Mouse (Mus musculus): ENCODE results near the gene Gna15. TPM values are rescaled to one million over a fixed set of nuclear protein-coding genes. Genes with fewer than 3 reads are reported as not detected.

Gna15 gene
- polyA plus RNA-seq, 1 experiment from 2014 or later: 1.7 TPM

DNA sequence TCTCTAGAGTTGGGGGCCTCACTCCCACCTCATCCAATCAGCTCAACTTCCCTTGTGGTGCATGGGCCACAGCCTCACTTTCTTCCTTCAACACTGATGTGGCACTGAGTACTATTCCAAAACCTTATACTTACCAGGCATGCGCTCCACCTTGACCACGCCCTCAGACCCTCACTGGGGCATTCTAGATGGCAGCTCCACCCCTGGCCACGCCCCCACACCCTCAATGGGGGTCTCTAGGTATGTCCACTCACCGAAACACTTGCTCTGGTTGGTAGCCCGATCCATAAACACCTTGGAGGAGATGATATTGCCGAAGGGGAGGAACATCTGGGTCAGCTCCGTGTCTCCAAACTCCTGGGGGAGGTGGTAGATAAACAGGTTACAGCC is 61.6 kb downstream of the Gna15 start:
- TF ChIP-seq CTCF (IDR thresholded peaks at IDR 0.05; ENCODE audit: low read depth): no peak
- WGBS: 37% methylated on average over 7 of the region's 7 CpGs
- Histone ChIP-seq H3K4me3 (ENCODE audit: low read depth, low read length) (no peak overlapping the region), H3K27me3 (ENCODE audit: insufficient read depth, low read length) (peaks cover 87% of the 10 kb centered on the region), H3K27ac (ENCODE audit: low read depth) (no peak overlapping the region), H3K36me3 (ENCODE audit: insufficient read depth) (no peaks in the 10 kb centered on the region), H3K4me1 (ENCODE audit: insufficient read depth) (peaks cover 3% of the 10 kb centered on the region; the same call in 1 of the 2 replicates), H3K9ac (no peak overlapping the region), H3K4me2 (no peak overlapping the region), H3K9me3 (ENCODE audit: low read depth, low read length) (no peaks in the 10 kb centered on the region)
- ATAC-seq (ENCODE audit: insufficient read depth) (no peak), DNase-seq (no peak)

DNA sequence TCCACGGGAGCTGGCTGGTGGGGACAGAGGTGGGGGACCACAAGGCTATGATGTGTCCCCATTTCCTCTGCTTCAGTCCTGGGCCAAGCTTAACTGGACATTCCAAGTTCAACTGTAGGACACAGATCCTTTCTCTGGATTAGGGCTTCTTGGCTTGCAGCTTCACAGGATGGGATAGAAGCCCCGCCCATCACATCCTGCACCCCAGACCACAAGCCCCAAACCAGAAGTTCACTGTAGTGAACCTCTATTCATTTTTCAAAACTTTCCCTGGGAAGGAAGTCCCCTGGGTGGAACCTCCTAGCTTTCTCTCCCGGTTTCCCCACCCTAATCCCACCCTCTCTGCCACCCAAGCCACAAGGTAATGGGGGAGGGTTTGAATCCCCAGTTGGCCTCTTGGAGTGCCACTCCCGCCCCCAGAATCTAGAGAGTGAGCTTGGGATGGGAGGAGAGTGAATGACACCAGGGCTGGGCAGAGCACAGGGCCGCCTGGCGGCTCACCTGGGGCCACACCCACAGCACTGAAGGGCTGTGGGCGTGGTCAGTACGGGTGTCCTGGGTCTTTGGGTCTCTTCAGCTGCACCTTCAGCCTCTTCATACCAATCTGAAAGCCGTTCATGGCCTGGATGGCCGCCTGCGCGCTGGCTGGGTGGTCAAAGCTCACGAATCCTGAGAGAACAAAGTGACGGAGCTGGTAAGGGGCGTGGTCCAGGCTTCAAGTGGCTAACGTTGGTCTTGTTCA is 62.2 kb downstream of the Gna15 start:
- DNase-seq (no peak), ATAC-seq (ENCODE audit: insufficient read depth) (no peak)
- Histone ChIP-seq H3K4me1 (ENCODE audit: insufficient read depth) (peaks cover 3% of the 10 kb centered on the region; the same call in 1 of the 2 replicates), H3K4me3 (ENCODE audit: low read depth, low read length) (no peak overlapping the region), H3K36me3 (ENCODE audit: insufficient read depth) (no peaks in the 10 kb centered on the region), H3K9me3 (ENCODE audit: low read depth, low read length) (no peaks in the 10 kb centered on the region), H3K27ac (ENCODE audit: low read depth) (no peak overlapping the region), H3K4me2 (no peak overlapping the region), H3K27me3 (ENCODE audit: insufficient read depth, low read length) (peaks cover 90% of the 10 kb centered on the region), H3K9ac (no peak overlapping the region)
- 3% methylated on average over 16 of the region's 16 CpGs for WGBS
- TF ChIP-seq CTCF (IDR thresholded peaks at IDR 0.05; ENCODE audit: low read depth): no peak

DNA sequence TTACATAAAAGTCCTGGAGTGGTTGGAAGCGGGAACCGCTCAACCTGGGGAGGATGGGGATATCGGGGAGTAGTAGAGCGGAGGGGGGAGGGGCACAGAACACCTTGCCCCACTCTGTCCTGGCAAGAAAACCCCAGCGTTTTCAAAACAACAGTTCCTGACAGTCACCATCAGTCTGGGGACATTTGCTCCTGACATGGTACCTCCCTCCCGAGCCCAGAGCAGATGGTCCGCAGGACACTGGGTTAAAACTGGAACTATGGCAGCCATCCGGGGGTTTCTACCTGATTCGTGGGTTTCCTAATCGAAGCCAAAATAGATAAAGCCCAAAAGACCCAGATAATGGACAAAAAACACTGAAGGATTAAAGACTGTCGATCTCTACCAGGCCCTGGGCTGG is 63.1 kb downstream of the Gna15 start:
- no peaks in the 10 kb centered on the region for H3K36me3 ChIP-seq (ENCODE audit: insufficient read depth)
- no peak for TF ChIP-seq CTCF (IDR thresholded peaks at IDR 0.05; ENCODE audit: low read depth)
- H3K4me2 ChIP-seq: no peak overlapping the region
- H3K9me3 ChIP-seq (ENCODE audit: low read depth, low read length): no peaks in the 10 kb centered on the region
- H3K9ac ChIP-seq: no peak overlapping the region
- H3K4me3 ChIP-seq (ENCODE audit: low read depth, low read length): no peak overlapping the region
- H3K27ac ChIP-seq (ENCODE audit: low read depth): no peak overlapping the region
- DNase-seq: no peak
- peaks cover 88% of the 10 kb centered on the region for H3K27me3 ChIP-seq (ENCODE audit: insufficient read depth, low read length)
- 40% methylated on average over 11 of the region's 11 CpGs for WGBS
- H3K4me1 ChIP-seq (ENCODE audit: insufficient read depth): peaks cover 3% of the 10 kb centered on the region; the same call in 1 of the 2 replicates
- no peak for ATAC-seq (ENCODE audit: insufficient read depth)

DNA sequence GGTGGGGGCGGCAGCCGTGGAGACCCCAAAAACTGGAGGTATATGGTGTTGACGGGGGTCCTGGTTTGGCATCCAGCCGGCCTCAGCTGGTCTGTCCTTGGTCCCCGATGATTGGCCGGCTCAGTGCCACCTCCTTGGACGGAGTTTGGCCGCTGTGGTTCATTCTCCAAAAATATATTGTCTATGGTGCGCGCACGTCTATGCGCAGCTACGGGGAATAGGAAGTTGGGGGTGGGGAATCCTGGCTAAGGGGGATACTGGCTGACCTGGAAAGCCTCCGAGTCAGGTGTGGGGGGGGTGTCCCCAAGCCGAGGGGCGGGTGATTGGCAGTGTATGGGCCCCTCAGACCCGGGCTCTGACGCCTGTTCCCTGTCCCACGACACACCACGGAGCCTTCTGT is 63.6 kb downstream of the Gna15 start:
- Histone ChIP-seq H3K4me1 (ENCODE audit: insufficient read depth) (peaks cover 3% of the 10 kb centered on the region; the same call in 1 of the 2 replicates), H3K4me2 (no peak overlapping the region), H3K36me3 (ENCODE audit: insufficient read depth) (no peaks in the 10 kb centered on the region), H3K27me3 (ENCODE audit: insufficient read depth, low read length) (peaks cover 87% of the 10 kb centered on the region), H3K4me3 (ENCODE audit: low read depth, low read length) (no peak overlapping the region), H3K9ac (no peak overlapping the region), H3K9me3 (ENCODE audit: low read depth, low read length) (no peaks in the 10 kb centered on the region), H3K27ac (ENCODE audit: low read depth) (no peak overlapping the region)
- WGBS: 34% methylated on average over 19 of the region's 20 CpGs
- ATAC-seq (ENCODE audit: insufficient read depth): no peak
- no peak for DNase-seq
- no peak for TF ChIP-seq CTCF (IDR thresholded peaks at IDR 0.05; ENCODE audit: low read depth)

DNA sequence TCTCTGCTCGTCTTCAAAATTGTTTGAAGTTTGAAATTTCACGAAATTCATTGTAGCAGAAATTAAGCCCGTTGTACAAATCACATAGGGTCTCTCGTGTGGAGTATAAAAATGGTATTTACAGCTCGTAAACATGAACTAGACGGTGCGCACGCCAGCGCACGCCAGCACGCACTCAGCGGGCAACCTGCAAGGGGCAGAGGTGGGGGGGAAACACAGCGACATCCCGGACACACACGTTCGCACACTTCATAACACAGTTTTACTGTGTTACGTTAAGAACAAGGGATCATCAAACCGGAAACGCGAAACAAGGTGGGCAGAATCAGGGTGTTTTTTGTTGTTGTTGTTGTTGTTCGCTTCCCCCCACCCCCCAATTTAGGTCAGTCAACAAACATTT is 64.6 kb downstream of the Gna15 start:
- Histone ChIP-seq H3K36me3 (ENCODE audit: insufficient read depth) (no peaks in the 10 kb centered on the region), H3K4me1 (ENCODE audit: insufficient read depth) (peaks cover 3% of the 10 kb centered on the region; the same call in 1 of the 2 replicates), H3K27ac (ENCODE audit: low read depth) (no peak overlapping the region), H3K4me2 (no peak overlapping the region), H3K4me3 (ENCODE audit: low read depth, low read length) (no peak overlapping the region), H3K9me3 (ENCODE audit: low read depth, low read length) (no peaks in the 10 kb centered on the region), H3K9ac (no peak overlapping the region), H3K27me3 (ENCODE audit: insufficient read depth, low read length) (peaks cover 88% of the 10 kb centered on the region)
- no peak for TF ChIP-seq CTCF (IDR thresholded peaks at IDR 0.05; ENCODE audit: low read depth)
- DNase-seq (no peak), ATAC-seq (ENCODE audit: insufficient read depth) (no peak)
- 72% methylated on average over 21 of the region's 21 CpGs for WGBS

DNA sequence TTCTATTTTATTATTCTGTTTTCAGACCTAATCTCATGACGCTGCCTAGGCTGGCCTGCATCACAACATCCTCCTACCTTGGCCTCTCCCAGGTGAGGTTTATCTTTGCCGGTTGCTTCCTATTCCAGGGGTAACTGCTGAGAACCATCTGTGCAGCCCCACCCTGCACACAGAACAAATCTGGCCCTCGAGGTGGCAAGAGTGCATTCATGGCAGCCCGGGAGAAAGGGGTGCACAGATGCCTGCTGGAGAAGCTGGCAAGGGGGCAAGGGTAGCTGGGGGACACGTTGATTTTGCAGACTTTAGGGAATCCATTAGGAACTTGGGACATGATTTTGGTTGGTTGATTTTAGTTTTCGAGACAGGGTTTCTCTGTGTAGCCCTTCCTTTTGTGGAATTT is 65.8 kb downstream of the Gna15 start:
- DNase-seq (no peak), ATAC-seq (ENCODE audit: insufficient read depth) (no peak)
- Histone ChIP-seq H3K4me1 (ENCODE audit: insufficient read depth) (no peaks in the 10 kb centered on the region), H3K4me3 (ENCODE audit: low read depth, low read length) (no peak overlapping the region), H3K27ac (ENCODE audit: low read depth) (no peak overlapping the region), H3K4me2 (no peak overlapping the region), H3K27me3 (ENCODE audit: insufficient read depth, low read length) (peaks cover 87% of the 10 kb centered on the region), H3K9me3 (ENCODE audit: low read depth, low read length) (no peaks in the 10 kb centered on the region), H3K36me3 (ENCODE audit: insufficient read depth) (no peaks in the 10 kb centered on the region), H3K9ac (no peak overlapping the region)
- 72% methylated on average over 6 of the region's 6 CpGs for WGBS
- TF ChIP-seq CTCF (IDR thresholded peaks at IDR 0.05; ENCODE audit: low read depth): no peak

DNA sequence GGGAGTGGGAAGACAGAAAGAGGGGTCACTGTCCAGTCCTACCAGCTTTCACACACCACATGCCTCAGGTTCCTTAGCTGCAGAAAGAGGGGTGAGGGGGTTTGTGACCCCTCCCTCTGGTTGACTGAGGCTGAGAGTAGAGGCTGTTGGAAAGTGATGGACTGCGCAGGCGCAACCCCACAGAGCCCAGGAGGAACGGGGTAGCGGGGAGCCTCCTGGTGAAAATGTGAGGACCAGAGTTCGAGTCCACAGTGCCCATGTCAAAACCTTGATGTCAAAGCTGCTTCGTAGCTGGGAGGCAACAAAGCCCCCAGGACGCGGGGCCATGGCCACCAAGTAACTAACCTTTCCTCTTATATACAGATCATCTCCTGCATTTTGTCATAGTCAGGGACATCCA is 66.4 kb downstream of the Gna15 start:
- 76% methylated on average over 8 of the region's 8 CpGs for WGBS
- peaks cover 87% of the 10 kb centered on the region for H3K27me3 ChIP-seq (ENCODE audit: insufficient read depth, low read length)
- DNase-seq: no peak
- no peak for ATAC-seq (ENCODE audit: insufficient read depth)
- H3K27ac ChIP-seq (ENCODE audit: low read depth): no peak overlapping the region
- no peak overlapping the region for H3K4me2 ChIP-seq
- no peaks in the 10 kb centered on the region for H3K36me3 ChIP-seq (ENCODE audit: insufficient read depth)
- H3K9me3 ChIP-seq (ENCODE audit: low read depth, low read length): no peaks in the 10 kb centered on the region
- no peak overlapping the region for H3K4me3 ChIP-seq (ENCODE audit: low read depth, low read length)
- no peak overlapping the region for H3K9ac ChIP-seq
- H3K4me1 ChIP-seq (ENCODE audit: insufficient read depth): no peaks in the 10 kb centered on the region
- TF ChIP-seq CTCF (IDR thresholded peaks at IDR 0.05; ENCODE audit: low read depth): no peak

All from lung, embryonic 14.5 days (tissue).